Mouse (Mus musculus) heart, embryonic 14.5 days (tissue): ENCODE results near the gene Enox1. TPM values are rescaled to one million over a fixed set of nuclear protein-coding genes. Genes with fewer than 3 reads are reported as not detected.

Experiments
- ATAC-seq: fragments of 200-750 bp; cut with Nextera tagmentation; 2 replicates; pipeline ENCODE4 v1.8.0; 2017; ENCODE audit warnings: low read depth, moderate TSS enrichment; ENCODE audit not compliant: insufficient number of reproducible peaks, insufficient read depth, low FRiP score
- H3K27ac ChIP-seq, 2 experiments: fragments of 200-500 bp in 1 of 2; fragments of 300-500 bp in 1 of 2; sonication (generic) in 1 of 2; replicated peaks in 1 of 2; 2 replicates each; pipeline ENCODE4 v1.5.1; 2012 to 2014; ENCODE audit warnings: low read depth in 2 of 2, low read length in 2 of 2, control low read depth in 1 of 2, mild to moderate bottlenecking in 1 of 2, mixed read lengths in 1 of 2; ENCODE audit not compliant: control insufficient read depth in 1 of 2, insufficient read depth in 1 of 2
- H3K27me3 ChIP-seq: fragments of 300-500 bp; sonication (generic); 2 replicates; pipeline ENCODE4 v1.6.1; 2014; ENCODE audit warnings: mild to moderate bottlenecking, low read length, control low read depth; ENCODE audit not compliant: control insufficient read depth, insufficient read depth
- H3K36me3 ChIP-seq: fragments of 300-500 bp; sonication (generic); 2 replicates; pipeline ENCODE4 v1.6.1; 2014; ENCODE audit warnings: mild to moderate bottlenecking, control low read depth, low read length, mixed read lengths; ENCODE audit not compliant: control insufficient read depth, insufficient read depth
- H3K4me1 ChIP-seq, 2 experiments: fragments of 200-500 bp in 1 of 2; fragments of 300-500 bp in 1 of 2; sonication (generic) in 1 of 2; 2 replicates each; pipeline ENCODE4 v1.6.1; 2012 to 2014; ENCODE audit warnings: low read length in 2 of 2, control low read depth in 1 of 2, mixed read lengths in 1 of 2; ENCODE audit not compliant: control insufficient read depth in 2 of 2, insufficient read depth in 2 of 2
- H3K4me2 ChIP-seq: fragments of 300-500 bp; sonication (generic); 2 replicates; pipeline ENCODE4 v1.6.1; 2014; ENCODE audit warnings: mild to moderate bottlenecking, low read length
- H3K4me3 ChIP-seq, 2 experiments: fragments of 200-500 bp in 1 of 2; fragments of 300-500 bp in 1 of 2; sonication (generic) in 1 of 2; 2 replicates each; pipeline ENCODE4 v1.5.1; 2012 to 2014; ENCODE audit warnings: low read length in 2 of 2, mild to moderate bottlenecking in 2 of 2, control low read depth in 1 of 2, low read depth in 1 of 2, moderate library complexity in 1 of 2; ENCODE audit not compliant: control insufficient read depth in 1 of 2, insufficient read depth in 1 of 2
- H3K9ac ChIP-seq: fragments of 300-500 bp; sonication (generic); 2 replicates; pipeline ENCODE4 v1.6.1; 2014; ENCODE audit warnings: mild to moderate bottlenecking, low read length
- H3K9me3 ChIP-seq: fragments of 300-500 bp; sonication (generic); 2 replicates; pipeline ENCODE4 v1.6.1; 2016; ENCODE audit warnings: low read length, control low read depth; ENCODE audit not compliant: control insufficient read depth
- WGBS: fragments of 180-500 bp; shearing (Covaris S2); extraction: QIAGEN DNeasy Blood & Tissue Kit; methylation state at CpG from one replicate; pipeline ENCODE4 v1.1.7; 2014; 5-methylcytosine and 5-hydroxymethylcytosine counted together
- polyA plus RNA-seq: library from polyadenylated mRNA; unstranded; fragments of >200 nt; fragmentation: Nextera tagmentation; extraction: Ambion mirVana; gene quantifications from 2 replicates; pipeline ENCODE4 v1.2.1, GENCODE M21; 2014

Gene Enox1
- polyA plus RNA-seq, 1 experiment from 2014 or later: 2.2 TPM

- no peak for ATAC-seq
- peaks cover 0 to 4% of the 10 kb centered on the region in 2 experiments; a peak in 1 of 4 replicates for H3K4me1 ChIP-seq
- peaks cover 13% of the 10 kb centered on the region for H3K27me3 ChIP-seq
- no peaks in the 10 kb centered on the region for H3K9me3 ChIP-seq
- H3K36me3 ChIP-seq: no peaks in the 10 kb centered on the region
- no peak overlapping the region for H3K4me2 ChIP-seq
- no peak overlapping the region for H3K9ac ChIP-seq
- no peak overlapping the region for H3K4me3 ChIP-seq
- WGBS: 85% methylated on average over 6 of the region's 6 CpGs
- H3K27ac ChIP-seq: no peak overlapping the region
Measured at GRCm38 (mm10) chr14:77150556-77150955, 6.0 kb upstream of the Enox1 start.

GRCm38 (mm10) chr14:77151431-77151830 lies 5.1 kb upstream of the Enox1 start:
- Histone ChIP-seq H3K9me3 (no peaks in the 10 kb centered on the region), H3K36me3 (no peaks in the 10 kb centered on the region), H3K27ac (no peak overlapping the region), H3K27me3 (peaks cover 20% of the 10 kb centered on the region), H3K4me2 (no peak overlapping the region), H3K4me1 (peaks cover 0 to 4% of the 10 kb centered on the region in 2 experiments; a peak in 2 of 4 replicates), H3K4me3 (no peak overlapping the region), H3K9ac (no peak overlapping the region)
- ATAC-seq: no peak
- 74% methylated on average over 7 of the region's 7 CpGs for WGBS

- Histone ChIP-seq H3K9me3 (no peaks in the 10 kb centered on the region), H3K4me2 (peak overlapping the region; percentile 100), H3K27me3 (peaks cover 30% of the 10 kb centered on the region), H3K27ac (no peak overlapping the region), H3K36me3 (no peaks in the 10 kb centered on the region), H3K4me1 (peaks cover 0 to 7% of the 10 kb centered on the region in 2 experiments; a peak in 2 of 4 replicates), H3K4me3 (peak overlapping the region; percentile 74 to 76), H3K9ac (peak overlapping the region; percentile 73)
- under 1% methylated on average over 31 of the region's 64 CpGs for WGBS
- peak; percentile 45 for ATAC-seq
Measured at GRCm38 (mm10) chr14:77156911-77157504, 445 bp downstream of the Enox1 start.

GRCm38 (mm10) chr14:77157505-77157911 lies 945 bp downstream of the Enox1 start:
- peak overlapping the region; percentile 100 for H3K4me2 ChIP-seq
- peak overlapping the region; percentile 73 for H3K9ac ChIP-seq
- H3K4me3 ChIP-seq: peak overlapping the region; percentile 74 to 76
- H3K27me3 ChIP-seq: peaks cover 30% of the 10 kb centered on the region
- no peak overlapping the region for H3K27ac ChIP-seq
- no peaks in the 10 kb centered on the region for H3K36me3 ChIP-seq
- peaks cover 0 to 7% of the 10 kb centered on the region in 2 experiments; a peak in 2 of 4 replicates for H3K4me1 ChIP-seq
- WGBS: under 1% methylated on average over 31 of the region's 31 CpGs
- ATAC-seq: peak; percentile 67
- no peaks in the 10 kb centered on the region for H3K9me3 ChIP-seq

- Histone ChIP-seq H3K36me3 (no peaks in the 10 kb centered on the region), H3K9ac (no peak overlapping the region), H3K27me3 (peaks cover 27% of the 10 kb centered on the region), H3K4me3 (no peak overlapping the region), H3K27ac (no peak overlapping the region), H3K9me3 (no peaks in the 10 kb centered on the region), H3K4me2 (no peak overlapping the region), H3K4me1 (peaks cover 0 to 7% of the 10 kb centered on the region in 2 experiments; a peak in 2 of 4 replicates)
- ATAC-seq: no peak
- WGBS: 80% methylated on average over 5 of the region's 5 CpGs
Measured at GRCm38 (mm10) chr14:77159397-77159796, 2.8 kb downstream of the Enox1 start.

- no peak overlapping the region for H3K4me2 ChIP-seq
- H3K4me1 ChIP-seq: peaks cover 0 to 2% of the 10 kb centered on the region in 2 experiments; a peak in 1 of 4 replicates
- H3K9me3 ChIP-seq: no peaks in the 10 kb centered on the region
- H3K36me3 ChIP-seq: no peaks in the 10 kb centered on the region
- no peak overlapping the region for H3K27ac ChIP-seq
- no peak for ATAC-seq
- no peak overlapping the region for H3K9ac ChIP-seq
- WGBS: 81% methylated on average over 3 of the region's 3 CpGs
- H3K4me3 ChIP-seq: no peak overlapping the region
- peaks cover 2% of the 10 kb centered on the region for H3K27me3 ChIP-seq
Measured at GRCm38 (mm10) chr14:77162496-77162895, 5.9 kb downstream of the Enox1 start.

- H3K27ac ChIP-seq: no peak overlapping the region
- H3K4me2 ChIP-seq: no peak overlapping the region
- no peak for ATAC-seq
- H3K4me1 ChIP-seq: no peaks in the 10 kb centered on the region
- H3K4me3 ChIP-seq: no peak overlapping the region
- H3K9ac ChIP-seq: no peak overlapping the region
- H3K27me3 ChIP-seq: no peaks in the 10 kb centered on the region; the same call in 1 of the 2 replicates
- no peaks in the 10 kb centered on the region for H3K9me3 ChIP-seq
- WGBS: 80% methylated on average over 6 of the region's 6 CpGs
- no peaks in the 10 kb centered on the region for H3K36me3 ChIP-seq
Measured at GRCm38 (mm10) chr14:77164396-77164795, 7.8 kb downstream of the Enox1 start.

- no peak overlapping the region for H3K9ac ChIP-seq
- WGBS: 80% methylated on average over 6 of the region's 6 CpGs
- no peaks in the 10 kb centered on the region for H3K36me3 ChIP-seq
- no peak overlapping the region for H3K4me2 ChIP-seq
- no peaks in the 10 kb centered on the region for H3K27me3 ChIP-seq
- H3K27ac ChIP-seq: no peak overlapping the region
- ATAC-seq: no peak
- no peaks in the 10 kb centered on the region for H3K9me3 ChIP-seq
- no peaks in the 10 kb centered on the region for H3K4me1 ChIP-seq
- no peak overlapping the region for H3K4me3 ChIP-seq
Measured at GRCm38 (mm10) chr14:77168161-77168560, 11.6 kb downstream of the Enox1 start.
